Mouse (Mus musculus): ENCODE results near the gene Selplg. TPM values are rescaled to one million over a fixed set of nuclear protein-coding genes. Genes with fewer than 3 reads are reported as not detected.

The Selplg gene
- polyA plus RNA-seq, 1 experiment = 13.6 TPM

- TF ChIP-seq POLR2A (IDR thresholded peaks at IDR 0.05; ENCODE audit: borderline replicate concordance, insufficient read depth, low read length) (no peak), CTCF (IDR thresholded peaks at IDR 0.05; ENCODE audit: borderline replicate concordance, insufficient read depth, low read depth, low read length) (no peak)
- H3K4me3 ChIP-seq (replicated peaks; ENCODE audit: insufficient read depth, low read depth, low read length) = no peak overlapping the region
These were observed 40.8 kb upstream of the Selplg start for GRCm38 (mm10) chr5:113872936-113873912.

GRCm38 (mm10) chr5:113871903-113872548 is 39.6 kb upstream of the Selplg start:
- DNase-seq = no peak
- 76% methylated on average over 7 of the region's 7 CpGs for WGBS

More at GRCm38 (mm10) chr5:113872936-113873912, 40.8 kb upstream of the Selplg start:
- DNase-seq = peak; percentile 56 to 64
- 17% methylated on average over 13 of the region's 15 CpGs for WGBS
- Histone ChIP-seq H3K27me3 (ENCODE audit: control insufficient read depth, insufficient read depth, low read length) (no peaks in the 10 kb centered on the region), H3K4me1 (ENCODE audit: control insufficient read depth, insufficient read depth, low read length) (peaks cover 48% of the 10 kb centered on the region), H3K27ac (ENCODE audit: insufficient read depth, low read length) (peak overlapping the region; percentile 54)

GRCm38 (mm10) chr5:113870393-113871040 is 38.1 kb upstream of the Selplg start:
- DNase-seq = no peak
- H3K27ac ChIP-seq (ENCODE audit: insufficient read depth, low read length) = no peak overlapping the region
- H3K4me3 ChIP-seq (replicated peaks; ENCODE audit: insufficient read depth, low read depth, low read length) = no peak overlapping the region
- H3K27me3 ChIP-seq (ENCODE audit: control insufficient read depth, insufficient read depth, low read length) = no peaks in the 10 kb centered on the region
- TF ChIP-seq POLR2A (IDR thresholded peaks at IDR 0.05; ENCODE audit: borderline replicate concordance, insufficient read depth, low read length) = no peak
- no peak for TF ChIP-seq CTCF (IDR thresholded peaks at IDR 0.05; ENCODE audit: borderline replicate concordance, insufficient read depth, low read depth, low read length)
- H3K4me1 ChIP-seq (ENCODE audit: control insufficient read depth, insufficient read depth, low read length) = peaks cover 48% of the 10 kb centered on the region
- 31% methylated on average over 21 of the region's 21 CpGs for WGBS

More at GRCm38 (mm10) chr5:113871903-113872548, 39.6 kb upstream of the Selplg start:
- Histone ChIP-seq H3K4me3 (replicated peaks; ENCODE audit: insufficient read depth, low read depth, low read length) (no peak overlapping the region), H3K4me1 (ENCODE audit: control insufficient read depth, insufficient read depth, low read length) (peaks cover 48% of the 10 kb centered on the region), H3K27me3 (ENCODE audit: control insufficient read depth, insufficient read depth, low read length) (no peaks in the 10 kb centered on the region), H3K27ac (ENCODE audit: insufficient read depth, low read length) (peak overlapping the region; percentile 54; the same call in 1 of the 2 replicates)
- TF ChIP-seq POLR2A (IDR thresholded peaks at IDR 0.05; ENCODE audit: borderline replicate concordance, insufficient read depth, low read length) (no peak), CTCF (IDR thresholded peaks at IDR 0.05; ENCODE audit: borderline replicate concordance, insufficient read depth, low read depth, low read length) (no peak)

GRCm38 (mm10) chr5:113869132-113869531 is 36.7 kb upstream of the Selplg start:
- Histone ChIP-seq H3K4me1 (ENCODE audit: control insufficient read depth, insufficient read depth, low read length) (peaks cover 47% of the 10 kb centered on the region), H3K27me3 (ENCODE audit: control insufficient read depth, insufficient read depth, low read length) (no peaks in the 10 kb centered on the region), H3K27ac (ENCODE audit: insufficient read depth, low read length) (no peak overlapping the region), H3K4me3 (replicated peaks; ENCODE audit: insufficient read depth, low read depth, low read length) (no peak overlapping the region)
- 31% methylated on average over 11 of the region's 11 CpGs for WGBS
- DNase-seq = peak in 1 of 2 experiments; percentile 50
- TF ChIP-seq POLR2A (IDR thresholded peaks at IDR 0.05; ENCODE audit: borderline replicate concordance, insufficient read depth, low read length) (no peak), CTCF (IDR thresholded peaks at IDR 0.05; ENCODE audit: borderline replicate concordance, insufficient read depth, low read depth, low read length) (no peak)

- peaks cover 32% of the 10 kb centered on the region for H3K4me1 ChIP-seq (ENCODE audit: control insufficient read depth, insufficient read depth, low read length)
- H3K27ac ChIP-seq (ENCODE audit: insufficient read depth, low read length) = no peak overlapping the region
- TF ChIP-seq POLR2A (IDR thresholded peaks at IDR 0.05; ENCODE audit: borderline replicate concordance, insufficient read depth, low read length) (no peak), CTCF (IDR thresholded peaks at IDR 0.05; ENCODE audit: borderline replicate concordance, insufficient read depth, low read depth, low read length) (no peak)
- 89% methylated on average over 6 of the region's 6 CpGs for WGBS
- H3K27me3 ChIP-seq (ENCODE audit: control insufficient read depth, insufficient read depth, low read length) = no peaks in the 10 kb centered on the region
- no peak for DNase-seq
- no peak overlapping the region for H3K4me3 ChIP-seq (replicated peaks; ENCODE audit: insufficient read depth, low read depth, low read length)
These were observed 32.5 kb upstream of the Selplg start for GRCm38 (mm10) chr5:113864992-113865391.

- H3K4me1 ChIP-seq (ENCODE audit: control insufficient read depth, insufficient read depth, low read length) = peaks cover 25% of the 10 kb centered on the region
- no peak overlapping the region for H3K4me3 ChIP-seq (replicated peaks; ENCODE audit: insufficient read depth, low read depth, low read length)
- TF ChIP-seq CTCF (IDR thresholded peaks at IDR 0.05; ENCODE audit: borderline replicate concordance, insufficient read depth, low read depth, low read length) = no peak
- TF ChIP-seq POLR2A (IDR thresholded peaks at IDR 0.05; ENCODE audit: borderline replicate concordance, insufficient read depth, low read length) = no peak
- whole genome bisulfite sequencing = 74% methylated on average over 12 of the region's 12 CpGs
- no peak for DNase-seq
- no peaks in the 10 kb centered on the region for H3K27me3 ChIP-seq (ENCODE audit: control insufficient read depth, insufficient read depth, low read length)
- H3K27ac ChIP-seq (ENCODE audit: insufficient read depth, low read length) = no peak overlapping the region
These were observed 31.6 kb upstream of the Selplg start for GRCm38 (mm10) chr5:113863994-113864393.

- H3K4me1 ChIP-seq (ENCODE audit: control insufficient read depth, insufficient read depth, low read length) = peaks cover 30% of the 10 kb centered on the region
- 7% methylated on average over 4 of the region's 4 CpGs for WGBS
- H3K27ac ChIP-seq (ENCODE audit: insufficient read depth, low read length) = peak overlapping the region; percentile 70
- no peak overlapping the region for H3K4me3 ChIP-seq (replicated peaks; ENCODE audit: insufficient read depth, low read depth, low read length)
- DNase-seq = peak; percentile 74 to 84
- no peak for TF ChIP-seq CTCF (IDR thresholded peaks at IDR 0.05; ENCODE audit: borderline replicate concordance, insufficient read depth, low read depth, low read length)
- H3K27me3 ChIP-seq (ENCODE audit: control insufficient read depth, insufficient read depth, low read length) = no peaks in the 10 kb centered on the region
These were observed 30.0 kb upstream of the Selplg start for GRCm38 (mm10) chr5:113862418-113862817.
